Mouse (Mus musculus): ENCODE measurements at regions not wholly inside any gene's neighbourhood (a gene's known extent, or its start where the extent isn't known, plus 50 kb on each side); places are given as distances from the start of the nearest gene placed in this dataset.

- no peaks in the 10 kb centered on the region for H3K36me3 ChIP-seq (ENCODE audit: control insufficient read depth, insufficient read depth, low read length)
- H3K9me3 ChIP-seq (ENCODE audit: control insufficient read depth, low read length) = no peaks in the 10 kb centered on the region
- no peak overlapping the region for H3K4me2 ChIP-seq (ENCODE audit: low read depth, low read length)
- H3K9ac ChIP-seq (ENCODE audit: low read depth, low read length) = no peak overlapping the region
- H3K4me1 ChIP-seq (ENCODE audit: control insufficient read depth, insufficient read depth, low read length) = no peaks in the 10 kb centered on the region
- 87% methylated on average over 1 of the region's 1 CpGs for WGBS
- ATAC-seq = no peak
- no peak overlapping the region for H3K4me3 ChIP-seq (ENCODE audit: low read length)
- no peaks in the 10 kb centered on the region for H3K27me3 ChIP-seq (replicated peaks; ENCODE audit: control insufficient read depth, insufficient read depth, low read length)
- no peak overlapping the region for H3K27ac ChIP-seq (ENCODE audit: low read length)
These were observed 444.8 kb downstream of the Tox3 start for GRCm38 (mm10) chr8:89903346-89903745.

- Histone ChIP-seq H3K27me3 (replicated peaks; ENCODE audit: control insufficient read depth, insufficient read depth, low read length) (no peaks in the 10 kb centered on the region), H3K4me3 (ENCODE audit: low read length) (no peak overlapping the region), H3K27ac (ENCODE audit: low read length) (no peak overlapping the region), H3K9ac (ENCODE audit: low read depth, low read length) (no peak overlapping the region), H3K4me2 (ENCODE audit: low read depth, low read length) (no peak overlapping the region), H3K4me1 (ENCODE audit: control insufficient read depth, insufficient read depth, low read length) (no peaks in the 10 kb centered on the region), H3K9me3 (ENCODE audit: control insufficient read depth, low read length) (no peaks in the 10 kb centered on the region), H3K36me3 (ENCODE audit: control insufficient read depth, insufficient read depth, low read length) (no peaks in the 10 kb centered on the region)
- ATAC-seq = no peak
- 70% methylated on average over 5 of the region's 5 CpGs for WGBS
These were observed 475.4 kb downstream of the Tox3 start for GRCm38 (mm10) chr8:89872768-89873167.

GRCm38 (mm10) chr8:89871966-89872365 is 476.2 kb downstream of the Tox3 start:
- H3K4me3 ChIP-seq (ENCODE audit: low read length) = no peak overlapping the region
- H3K9ac ChIP-seq (ENCODE audit: low read depth, low read length) = no peak overlapping the region
- no peak overlapping the region for H3K27ac ChIP-seq (ENCODE audit: low read length)
- no peak overlapping the region for H3K4me2 ChIP-seq (ENCODE audit: low read depth, low read length)
- 75% methylated on average over 5 of the region's 5 CpGs for WGBS
- H3K4me1 ChIP-seq (ENCODE audit: control insufficient read depth, insufficient read depth, low read length) = no peaks in the 10 kb centered on the region
- no peak for ATAC-seq
- H3K36me3 ChIP-seq (ENCODE audit: control insufficient read depth, insufficient read depth, low read length) = no peaks in the 10 kb centered on the region
- H3K27me3 ChIP-seq (replicated peaks; ENCODE audit: control insufficient read depth, insufficient read depth, low read length) = no peaks in the 10 kb centered on the region
- no peaks in the 10 kb centered on the region for H3K9me3 ChIP-seq (ENCODE audit: control insufficient read depth, low read length)

GRCm38 (mm10) chr8:89859813-89860212 is 488.3 kb downstream of the Tox3 start:
- no peak overlapping the region for H3K4me2 ChIP-seq (ENCODE audit: low read depth, low read length)
- ATAC-seq = no peak
- no peaks in the 10 kb centered on the region for H3K4me1 ChIP-seq (ENCODE audit: control insufficient read depth, insufficient read depth, low read length)
- no peak overlapping the region for H3K27ac ChIP-seq (ENCODE audit: low read length)
- no peaks in the 10 kb centered on the region for H3K36me3 ChIP-seq (ENCODE audit: control insufficient read depth, insufficient read depth, low read length)
- 90% methylated on average over 3 of the region's 3 CpGs for WGBS
- H3K9ac ChIP-seq (ENCODE audit: low read depth, low read length) = no peak overlapping the region
- H3K4me3 ChIP-seq (ENCODE audit: low read length) = no peak overlapping the region
- no peaks in the 10 kb centered on the region for H3K9me3 ChIP-seq (ENCODE audit: control insufficient read depth, low read length)
- no peaks in the 10 kb centered on the region for H3K27me3 ChIP-seq (replicated peaks; ENCODE audit: control insufficient read depth, insufficient read depth, low read length)

GRCm38 (mm10) chr8:89858706-89859385 is 489.3 kb downstream of the Tox3 start:
- H3K36me3 ChIP-seq (ENCODE audit: control insufficient read depth, insufficient read depth, low read length) = no peaks in the 10 kb centered on the region
- no peaks in the 10 kb centered on the region for H3K27me3 ChIP-seq (replicated peaks; ENCODE audit: control insufficient read depth, insufficient read depth, low read length)
- H3K27ac ChIP-seq (ENCODE audit: low read length) = no peak overlapping the region
- H3K4me2 ChIP-seq (ENCODE audit: low read depth, low read length) = no peak overlapping the region
- 77% methylated on average over 7 of the region's 7 CpGs for WGBS
- no peak overlapping the region for H3K9ac ChIP-seq (ENCODE audit: low read depth, low read length)
- H3K4me3 ChIP-seq (ENCODE audit: low read length) = no peak overlapping the region
- H3K9me3 ChIP-seq (ENCODE audit: control insufficient read depth, low read length) = no peaks in the 10 kb centered on the region
- no peak for ATAC-seq
- H3K4me1 ChIP-seq (ENCODE audit: control insufficient read depth, insufficient read depth, low read length) = no peaks in the 10 kb centered on the region

- no peak for ATAC-seq
- no peaks in the 10 kb centered on the region for H3K36me3 ChIP-seq (ENCODE audit: control insufficient read depth, insufficient read depth, low read length)
- no peak overlapping the region for H3K4me3 ChIP-seq (ENCODE audit: low read length)
- H3K4me1 ChIP-seq (ENCODE audit: control insufficient read depth, insufficient read depth, low read length) = no peaks in the 10 kb centered on the region
- H3K9me3 ChIP-seq (ENCODE audit: control insufficient read depth, low read length) = no peaks in the 10 kb centered on the region
- H3K27ac ChIP-seq (ENCODE audit: low read length) = no peak overlapping the region
- H3K4me2 ChIP-seq (ENCODE audit: low read depth, low read length) = no peak overlapping the region
- 65% methylated on average over 5 of the region's 5 CpGs for WGBS
- no peaks in the 10 kb centered on the region for H3K27me3 ChIP-seq (replicated peaks; ENCODE audit: control insufficient read depth, insufficient read depth, low read length)
- no peak overlapping the region for H3K9ac ChIP-seq (ENCODE audit: low read depth, low read length)
These were observed 492.6 kb downstream of the Tox3 start for GRCm38 (mm10) chr8:89855556-89855955.

- no peaks in the 10 kb centered on the region for H3K4me1 ChIP-seq (ENCODE audit: control insufficient read depth, insufficient read depth, low read length)
- ATAC-seq = 0 out of 2 replicates have a peak, but pooled peaks have one; percentile 36
- no peak overlapping the region for H3K4me3 ChIP-seq (ENCODE audit: low read length)
- H3K9ac ChIP-seq (ENCODE audit: low read depth, low read length) = no peak overlapping the region
- no peaks in the 10 kb centered on the region for H3K36me3 ChIP-seq (ENCODE audit: control insufficient read depth, insufficient read depth, low read length)
- no peak overlapping the region for H3K4me2 ChIP-seq (ENCODE audit: low read depth, low read length)
- no peaks in the 10 kb centered on the region for H3K27me3 ChIP-seq (replicated peaks; ENCODE audit: control insufficient read depth, insufficient read depth, low read length)
- H3K9me3 ChIP-seq (ENCODE audit: control insufficient read depth, low read length) = no peaks in the 10 kb centered on the region
- 41% methylated on average over 3 of the region's 3 CpGs for WGBS
- H3K27ac ChIP-seq (ENCODE audit: low read length) = no peak overlapping the region
These were observed 497.8 kb downstream of the Tox3 start for GRCm38 (mm10) chr8:89850209-89850796.

- Histone ChIP-seq H3K4me2 (ENCODE audit: low read depth, low read length) (no peak overlapping the region), H3K4me1 (ENCODE audit: control insufficient read depth, insufficient read depth, low read length) (no peaks in the 10 kb centered on the region), H3K9ac (ENCODE audit: low read depth, low read length) (no peak overlapping the region), H3K27ac (ENCODE audit: low read length) (no peak overlapping the region), H3K27me3 (replicated peaks; ENCODE audit: control insufficient read depth, insufficient read depth, low read length) (no peaks in the 10 kb centered on the region), H3K36me3 (ENCODE audit: control insufficient read depth, insufficient read depth, low read length) (no peaks in the 10 kb centered on the region), H3K4me3 (ENCODE audit: low read length) (no peak overlapping the region), H3K9me3 (ENCODE audit: control insufficient read depth, low read length) (no peaks in the 10 kb centered on the region)
- ATAC-seq = no peak
- WGBS = 69% methylated on average over 7 of the region's 7 CpGs
These were observed 498.5 kb downstream of the Tox3 start for GRCm38 (mm10) chr8:89849416-89850208.

- no peak overlapping the region for H3K27ac ChIP-seq (ENCODE audit: low read length)
- no peak overlapping the region for H3K4me3 ChIP-seq (ENCODE audit: low read length)
- no peaks in the 10 kb centered on the region for H3K27me3 ChIP-seq (replicated peaks; ENCODE audit: control insufficient read depth, insufficient read depth, low read length)
- no peak for ATAC-seq
- H3K9me3 ChIP-seq (ENCODE audit: control insufficient read depth, low read length) = no peaks in the 10 kb centered on the region
- 73% methylated on average over 5 of the region's 5 CpGs for WGBS
- H3K9ac ChIP-seq (ENCODE audit: low read depth, low read length) = no peak overlapping the region
- H3K36me3 ChIP-seq (ENCODE audit: control insufficient read depth, insufficient read depth, low read length) = no peaks in the 10 kb centered on the region
- no peak overlapping the region for H3K4me2 ChIP-seq (ENCODE audit: low read depth, low read length)
- no peaks in the 10 kb centered on the region for H3K4me1 ChIP-seq (ENCODE audit: control insufficient read depth, insufficient read depth, low read length)
These were observed 509.6 kb downstream of the Tox3 start for GRCm38 (mm10) chr8:89838494-89838893.

Measured in intestine, embryonic 16.5 days (tissue).